Mouse (Mus musculus): ENCODE results near the gene Spen.

Gene Spen

DNA sequence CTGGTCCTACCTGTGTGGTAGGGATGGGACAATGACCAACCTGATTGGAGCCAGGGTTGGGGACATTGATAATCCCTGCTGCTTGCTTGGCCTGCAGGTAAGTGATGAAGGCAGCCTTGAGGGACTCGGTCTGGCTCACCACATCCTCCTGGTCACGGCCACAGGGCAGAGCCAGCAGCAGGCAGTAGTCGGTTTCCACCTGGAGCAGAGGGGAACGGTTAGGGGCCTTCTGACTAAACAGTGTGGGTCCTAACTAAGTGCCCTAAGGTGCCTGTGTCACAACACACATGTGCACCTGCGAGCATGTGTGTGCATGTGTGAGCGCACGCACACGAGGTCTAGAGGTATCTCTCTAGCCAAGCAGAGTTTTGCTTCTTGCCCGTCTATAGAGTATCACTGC, 69.1 kb downstream of the Spen start:
- DNase-seq, result no peak

DNA sequence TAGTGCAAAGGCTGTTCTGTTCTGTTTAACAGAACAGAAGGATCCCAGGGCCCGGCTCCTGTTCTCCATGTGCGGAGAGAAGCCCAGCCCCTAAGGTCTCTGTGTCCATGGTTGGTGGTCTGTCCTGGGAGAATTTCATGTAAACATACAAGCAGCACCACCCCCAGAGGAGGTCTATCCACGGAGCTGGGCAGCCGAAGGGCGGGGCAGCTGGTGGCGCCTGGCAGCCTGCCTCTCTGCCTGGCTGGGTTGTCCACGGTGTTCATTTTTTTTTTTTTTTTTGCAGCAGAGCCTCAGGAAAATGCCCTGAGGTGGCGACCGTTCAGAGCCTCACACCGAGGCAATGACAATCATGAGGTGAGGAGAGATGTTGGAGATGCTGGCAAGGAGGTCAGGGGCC, 69.8 kb downstream of the Spen start:
- DNase-seq, result no peak

DNA sequence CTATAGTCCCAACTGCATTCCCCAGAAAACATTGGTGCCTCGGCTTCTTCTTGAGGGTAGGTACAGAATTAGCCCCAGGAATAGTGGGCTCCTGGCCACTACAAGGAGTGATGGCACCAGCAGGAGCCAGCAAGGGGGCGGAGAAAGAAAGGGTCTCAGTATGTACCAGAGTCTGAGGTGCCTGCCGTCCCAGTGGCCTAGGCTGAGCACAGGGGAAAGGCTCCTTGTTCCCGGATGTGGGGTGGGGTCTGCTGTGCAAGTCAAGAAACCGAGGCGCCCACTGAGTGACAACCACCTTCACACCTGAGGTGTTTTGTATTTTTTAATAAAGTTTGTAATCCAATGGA, 70.8 kb downstream of the Spen start:
- no peak for DNase-seq

DNA sequence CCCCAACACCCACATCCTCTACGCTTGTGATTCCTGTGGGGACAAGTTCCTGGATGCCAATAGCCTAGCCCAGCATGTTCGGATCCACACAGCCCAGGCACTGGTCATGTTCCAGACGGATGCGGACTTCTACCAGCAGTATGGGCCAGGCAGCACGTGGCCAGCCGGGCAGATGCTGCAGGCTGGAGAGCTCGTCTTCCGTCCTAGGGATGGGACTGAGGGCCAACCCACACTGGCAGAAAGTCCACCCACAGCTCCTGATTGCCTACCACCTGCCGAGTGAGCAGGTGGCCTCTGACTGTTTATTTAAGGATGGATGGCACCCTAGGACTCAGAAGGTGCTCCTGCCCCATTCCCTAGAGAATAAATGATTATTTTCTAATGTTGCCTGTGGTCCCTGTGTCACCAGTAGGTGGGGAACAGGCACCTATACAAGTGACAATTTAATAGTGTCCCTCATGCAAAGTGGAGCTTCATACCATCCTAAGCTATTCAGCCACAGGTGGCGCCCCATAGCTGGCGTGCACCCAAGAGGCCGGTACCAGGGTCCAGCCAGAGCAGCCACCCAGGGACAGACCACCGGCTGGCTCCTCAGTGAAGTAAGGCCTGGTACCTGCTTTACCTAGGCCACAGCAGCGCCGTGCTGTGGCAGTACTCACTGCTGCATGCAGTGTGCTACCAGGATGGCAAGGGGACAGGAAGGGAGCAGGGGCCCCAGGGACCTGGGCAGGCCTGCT, 71.4 kb downstream of the Spen start:
- DNase-seq, result no peak

DNA sequence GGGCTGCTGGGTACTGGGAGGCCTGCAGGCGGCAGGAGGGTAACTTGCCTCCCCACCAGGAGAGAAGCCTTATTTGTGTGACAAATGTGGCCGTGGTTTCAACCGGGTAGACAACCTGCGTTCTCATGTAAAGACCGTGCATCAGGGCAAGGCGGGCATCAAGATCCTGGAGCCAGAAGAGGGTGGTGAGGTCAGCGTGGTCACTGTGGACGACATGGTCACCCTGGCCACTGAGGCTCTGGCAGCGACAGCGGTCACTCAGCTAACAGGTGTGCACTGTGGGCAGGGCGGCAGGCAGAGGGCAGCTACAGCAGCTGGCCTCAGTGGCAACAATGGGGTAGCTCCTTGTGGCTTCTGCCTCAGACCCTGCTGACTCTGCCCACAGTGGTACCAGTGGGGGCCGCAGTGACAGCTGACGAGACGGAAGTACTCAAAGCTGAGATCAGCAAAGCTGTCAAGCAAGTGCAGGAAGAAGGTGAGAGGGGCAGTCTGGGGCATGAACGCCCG, 72.1 kb downstream of the Spen start:
- no peak for DNase-seq

DNA sequence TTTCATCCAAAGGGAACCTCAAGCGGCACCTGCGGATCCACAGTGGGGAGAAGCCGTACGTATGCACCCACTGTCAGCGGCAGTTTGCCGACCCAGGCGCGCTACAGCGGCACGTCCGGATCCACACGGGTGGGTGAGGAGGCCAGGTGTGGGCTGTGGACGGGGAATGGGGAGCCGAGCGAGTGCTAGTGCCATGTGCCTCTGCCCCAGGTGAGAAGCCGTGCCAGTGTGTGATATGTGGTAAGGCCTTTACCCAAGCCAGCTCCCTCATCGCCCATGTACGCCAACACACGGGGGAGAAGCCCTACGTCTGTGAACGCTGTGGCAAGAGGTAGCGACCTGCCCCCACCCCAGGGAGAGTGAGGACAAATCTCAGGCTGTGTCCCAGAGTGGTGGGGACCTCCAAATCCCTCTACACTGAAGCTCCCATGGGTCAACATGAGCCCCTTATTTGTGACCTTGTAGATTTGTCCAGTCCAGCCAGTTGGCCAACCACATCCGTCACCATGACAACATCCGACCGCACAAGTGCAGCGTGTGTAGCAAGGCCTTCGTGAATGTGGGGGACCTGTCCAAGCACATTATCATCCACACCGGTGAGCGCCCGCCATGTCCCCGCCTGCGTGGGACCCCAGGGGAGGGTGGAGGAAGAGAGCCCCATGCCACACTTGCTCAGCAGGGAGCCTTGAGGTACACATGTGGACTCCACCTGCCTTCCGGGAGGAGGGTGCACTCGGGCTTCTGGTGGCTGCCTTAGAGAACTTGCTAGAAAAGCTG, 72.7 kb downstream of the Spen start:
- DNase-seq, result no peak

DNA sequence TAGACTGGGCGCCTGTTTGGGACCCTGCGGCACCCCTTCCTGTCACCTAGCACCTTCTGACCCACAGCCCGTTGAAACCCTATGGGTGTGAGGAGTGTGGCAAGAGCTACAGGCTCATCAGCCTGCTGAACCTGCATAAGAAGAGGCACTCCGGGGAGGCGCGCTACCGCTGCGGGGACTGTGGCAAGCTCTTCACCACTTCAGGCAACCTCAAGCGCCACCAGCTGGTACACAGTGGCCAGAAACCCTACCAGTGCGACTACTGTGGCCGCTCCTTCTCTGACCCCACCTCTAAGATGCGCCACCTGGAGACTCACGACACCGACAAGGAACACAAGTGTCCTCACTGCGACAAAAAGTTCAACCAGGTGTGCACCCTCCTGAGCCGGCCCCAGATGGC, 73.7 kb downstream of the Spen start:
- no peak for DNase-seq

DNA sequence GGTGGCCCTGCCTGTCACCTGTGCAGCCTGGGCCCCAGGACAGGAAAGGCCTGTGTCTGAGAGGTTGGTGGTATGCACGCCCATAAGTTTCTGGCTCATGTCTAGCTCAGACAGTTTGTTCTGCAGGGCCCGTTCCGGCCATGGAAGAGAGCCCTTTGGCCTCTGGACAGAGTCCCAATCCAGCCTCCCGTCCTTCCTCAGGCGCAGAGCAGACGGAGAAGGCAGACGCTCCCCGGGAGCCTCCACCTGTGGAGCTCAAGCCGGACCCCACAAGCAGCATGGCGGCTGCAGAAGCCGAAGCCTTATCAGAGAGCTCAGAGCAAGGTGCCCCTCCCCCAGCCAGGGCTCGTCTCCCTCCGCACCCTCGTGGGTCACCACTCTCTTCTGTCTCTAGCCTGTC, 74.9 kb downstream of the Spen start:
- DNase-seq, result peak; percentile 77

DNA sequence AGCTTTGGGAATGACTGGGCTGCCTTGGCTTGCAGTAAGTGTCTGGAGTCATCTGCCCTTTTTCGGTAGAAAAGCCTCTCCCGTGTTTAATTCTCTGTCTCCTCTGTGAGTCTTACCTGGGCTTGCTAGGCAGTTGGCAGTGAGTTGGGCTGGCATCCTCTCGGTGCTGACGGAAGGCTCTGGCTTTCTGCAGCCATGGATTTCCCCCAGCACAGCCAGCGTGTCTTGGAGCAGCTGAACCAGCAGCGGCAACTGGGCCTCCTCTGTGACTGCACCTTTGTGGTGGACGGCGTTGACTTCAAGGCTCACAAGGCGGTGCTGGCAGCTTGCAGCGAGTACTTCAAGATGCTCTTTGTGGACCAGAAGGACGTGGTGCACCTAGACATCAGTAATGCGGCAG, 76.8 kb downstream of the Spen start:
- DNase-seq, result no peak

DNA sequence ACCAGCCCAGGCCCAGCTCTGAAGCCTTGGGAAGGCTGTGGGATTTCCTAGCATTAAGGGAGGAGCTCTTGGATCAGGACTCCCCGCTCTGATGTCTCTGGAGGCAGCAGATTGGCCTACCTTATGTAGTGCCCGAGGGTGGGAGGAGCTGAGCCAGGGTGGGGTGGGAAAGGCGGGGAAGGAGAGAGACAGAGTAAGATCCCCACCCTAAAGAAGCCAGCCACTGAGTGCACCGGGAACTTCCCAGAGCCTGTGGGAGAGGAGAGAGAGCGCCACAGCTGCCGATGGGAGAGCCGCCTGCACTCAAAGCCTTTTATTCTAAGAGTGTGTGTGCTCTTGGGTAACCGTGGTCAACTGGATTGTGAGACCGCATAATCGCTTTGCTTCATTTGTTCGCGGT, 77.3 kb downstream of the Spen start:
- DNase-seq, result no peak

DNA sequence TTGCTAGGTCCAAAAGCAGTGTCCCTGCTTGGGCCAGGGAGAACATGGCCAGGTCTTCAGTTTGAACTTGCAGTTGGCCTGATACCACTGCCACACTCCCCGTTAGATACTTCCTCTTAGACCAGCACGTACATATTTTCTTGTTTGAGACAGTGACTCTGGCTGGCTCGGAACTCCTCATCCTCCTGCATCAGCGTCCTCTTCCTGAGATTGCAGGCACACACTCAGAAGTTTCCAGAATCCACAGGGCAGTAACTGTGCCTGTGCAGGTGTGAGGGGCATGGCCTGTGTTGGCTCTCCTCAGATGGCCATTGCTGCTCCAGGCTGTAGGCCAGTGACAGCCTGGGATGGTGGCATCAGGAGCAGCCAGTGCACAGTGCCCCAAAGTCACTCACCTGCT, 77.9 kb downstream of the Spen start:
- no peak for DNase-seq

DNA sequence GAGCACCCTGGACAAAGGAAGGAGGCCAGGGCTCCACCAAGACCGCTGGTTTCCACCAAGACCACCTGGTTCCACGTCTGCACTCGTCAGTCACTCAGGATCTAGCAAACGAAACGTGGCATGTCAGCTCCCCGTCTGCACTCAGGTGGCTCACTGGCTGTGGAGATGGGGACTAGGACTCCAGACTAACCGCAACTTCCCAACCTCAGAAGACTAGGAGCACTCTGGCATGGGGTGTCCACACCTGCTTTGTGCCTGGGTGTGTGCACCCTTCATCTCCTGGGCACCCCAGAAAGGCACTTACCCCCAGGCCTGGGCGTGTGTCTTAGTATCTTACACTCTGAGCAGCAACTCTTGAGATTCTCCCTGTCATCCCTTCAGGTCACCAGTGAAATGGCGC, 78.6 kb downstream of the Spen start:
- no peak for DNase-seq

DNA sequence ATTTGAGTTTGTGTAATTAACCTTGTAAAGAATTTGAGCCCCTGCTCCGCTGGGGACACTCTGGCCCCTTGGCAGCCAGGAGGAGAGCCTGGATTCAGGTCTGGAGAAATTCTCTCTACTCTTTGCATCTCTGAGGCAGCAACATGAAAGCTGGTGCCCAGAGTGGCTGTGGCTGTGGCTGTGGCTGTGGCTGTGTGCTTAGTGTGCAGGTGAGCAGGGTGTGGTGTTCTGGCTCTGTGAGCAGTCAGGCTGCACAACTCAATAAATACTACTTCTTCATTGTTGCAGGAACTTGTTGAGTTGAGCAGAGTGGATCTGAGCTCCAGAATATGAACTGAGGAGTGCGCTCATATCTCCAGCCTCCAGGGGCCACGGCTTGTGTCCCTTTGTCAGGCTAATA, 79.5 kb downstream of the Spen start:
- no peak for DNase-seq

DNA sequence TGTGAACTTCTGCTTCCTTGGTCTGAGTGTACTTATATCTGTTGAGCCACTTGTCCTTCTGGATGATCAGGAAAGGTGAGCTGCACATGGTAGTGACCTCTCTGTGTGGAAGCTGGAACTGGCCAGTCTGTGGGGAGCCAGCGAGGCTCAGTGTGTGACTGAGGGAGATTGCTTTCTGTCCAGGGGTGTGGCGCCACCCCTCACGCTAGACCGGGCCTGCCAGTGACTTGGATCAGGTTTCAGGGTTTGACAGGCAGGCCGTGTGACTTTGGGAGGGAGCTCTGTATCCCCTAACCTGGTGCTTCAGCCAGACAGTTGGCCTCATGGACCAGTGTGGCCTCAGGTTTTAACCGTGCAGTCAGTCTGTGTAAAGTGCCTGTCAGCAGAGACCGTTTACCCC, 80.2 kb downstream of the Spen start:
- DNase-seq, result peak; percentile 47

DNA sequence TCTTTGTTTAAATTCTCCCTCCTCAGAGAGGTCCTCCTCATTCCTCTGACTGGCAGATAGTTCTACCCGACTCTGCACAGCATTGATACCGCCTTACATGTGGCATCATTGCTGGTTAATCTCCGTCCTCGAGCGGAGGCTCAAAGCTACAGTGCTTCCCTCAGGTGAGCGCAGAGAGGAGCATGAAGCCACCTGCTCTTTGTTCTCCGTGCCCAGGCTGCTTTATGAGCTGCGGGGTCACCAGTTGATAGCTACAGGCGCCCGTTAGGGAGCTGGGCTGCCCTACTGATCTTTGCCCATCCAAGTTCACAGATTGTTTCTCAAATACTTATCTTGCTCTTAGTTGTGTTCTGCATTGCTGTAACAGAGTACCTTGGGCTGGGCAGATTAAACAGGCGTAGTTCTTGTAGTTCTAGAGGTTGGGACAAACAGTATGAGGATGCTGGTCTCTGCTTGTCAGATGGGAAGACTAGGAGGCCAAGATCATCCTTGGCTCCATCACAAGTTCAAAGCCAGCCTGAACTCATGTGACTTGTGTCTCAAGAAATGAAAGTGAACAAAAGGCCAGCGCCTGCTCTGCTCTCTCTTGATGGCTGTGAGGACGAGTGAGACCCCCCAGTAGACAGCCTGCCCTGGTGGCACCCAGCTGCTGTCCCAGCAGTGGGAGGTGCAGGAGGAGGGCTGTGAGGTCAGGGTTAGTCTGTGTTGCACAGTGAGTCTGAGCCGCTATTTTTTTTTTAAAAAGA, 82.0 kb downstream of the Spen start:
- no peak for DNase-seq

DNA sequence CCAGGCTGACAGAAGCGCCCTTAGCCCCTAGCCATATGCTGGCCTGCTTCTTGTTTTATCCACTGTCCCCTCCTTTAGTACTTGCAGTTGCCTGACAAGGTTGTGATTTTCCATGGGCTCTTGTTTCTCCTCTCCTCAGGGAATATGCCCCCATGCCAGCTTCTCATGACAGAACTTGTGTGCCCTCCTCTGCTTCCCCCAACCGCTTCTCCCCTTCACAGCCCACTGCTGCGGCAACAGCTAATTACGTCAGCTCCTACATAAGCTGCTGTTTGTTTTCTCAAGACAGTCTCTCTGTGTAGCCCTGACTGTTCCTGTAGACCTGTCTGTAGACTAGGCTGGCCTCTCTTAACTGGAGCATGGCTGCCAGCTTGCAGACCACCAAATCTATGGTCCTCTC, 82.9 kb downstream of the Spen start:
- no peak for DNase-seq

DNA sequence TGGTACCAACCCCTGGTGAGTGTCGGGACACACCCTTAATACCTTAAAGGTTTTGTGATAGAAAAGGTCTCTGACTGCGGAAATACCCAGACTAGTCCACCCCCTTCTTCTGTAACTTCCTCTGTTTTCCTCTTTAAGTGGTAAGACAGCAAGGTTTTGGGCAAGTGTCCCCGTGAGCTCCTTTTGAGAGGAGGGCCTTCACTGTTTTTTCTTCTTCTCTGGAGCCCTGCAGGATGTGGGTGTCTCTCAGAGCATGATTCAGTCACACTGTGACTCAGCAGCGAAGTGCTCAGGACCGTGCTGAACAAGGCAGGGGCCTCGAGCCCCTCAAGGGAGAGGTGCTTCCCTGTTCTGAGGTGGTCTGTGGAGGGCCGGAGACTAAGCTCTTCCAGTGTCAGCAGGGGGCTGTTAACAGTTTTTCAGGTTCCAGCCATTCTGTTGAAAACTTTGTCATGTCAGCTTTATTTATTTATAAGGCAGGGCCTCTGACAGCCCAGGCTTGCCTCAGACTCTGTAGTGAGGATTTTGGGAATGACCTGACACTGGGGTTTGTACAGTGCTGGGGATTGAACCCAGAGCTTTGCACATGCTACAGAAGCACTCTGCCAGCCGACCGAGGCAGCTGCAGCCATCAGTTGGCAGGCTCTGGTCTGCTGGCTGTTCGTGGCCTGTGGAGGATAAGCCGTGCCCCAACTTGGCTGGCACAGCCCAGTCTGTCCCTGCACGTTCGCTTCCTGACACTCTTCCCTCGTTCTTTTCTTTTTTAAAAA, 83.6 kb downstream of the Spen start:
- no peak for DNase-seq

DNA sequence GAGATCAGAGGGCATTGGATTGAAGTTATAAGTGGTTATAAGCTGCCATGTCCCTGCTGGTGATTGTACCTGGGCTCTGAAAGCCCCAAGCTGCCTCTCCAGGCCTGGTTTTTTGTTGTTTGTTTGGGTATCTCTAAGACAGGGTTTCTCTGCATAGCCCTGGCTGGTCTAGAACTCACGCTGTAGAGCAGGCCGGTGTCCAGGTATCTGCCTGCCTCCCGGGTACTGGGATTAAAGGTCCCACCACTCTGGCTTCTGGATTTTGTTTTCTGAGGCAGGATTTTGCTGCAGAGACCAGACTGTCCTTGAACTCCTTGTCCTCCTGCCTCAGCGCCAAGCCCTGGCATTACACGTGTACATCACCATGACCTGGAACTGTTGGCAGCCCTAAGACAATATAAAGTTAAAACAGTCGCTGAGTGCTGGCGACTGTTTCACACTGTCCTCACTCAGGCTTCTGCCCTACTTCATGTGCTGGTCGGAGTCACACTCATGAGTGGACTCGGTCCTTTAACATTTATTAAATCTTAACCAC, 86.4 kb downstream of the Spen start:
- peak; percentile 43 for DNase-seq

DNA sequence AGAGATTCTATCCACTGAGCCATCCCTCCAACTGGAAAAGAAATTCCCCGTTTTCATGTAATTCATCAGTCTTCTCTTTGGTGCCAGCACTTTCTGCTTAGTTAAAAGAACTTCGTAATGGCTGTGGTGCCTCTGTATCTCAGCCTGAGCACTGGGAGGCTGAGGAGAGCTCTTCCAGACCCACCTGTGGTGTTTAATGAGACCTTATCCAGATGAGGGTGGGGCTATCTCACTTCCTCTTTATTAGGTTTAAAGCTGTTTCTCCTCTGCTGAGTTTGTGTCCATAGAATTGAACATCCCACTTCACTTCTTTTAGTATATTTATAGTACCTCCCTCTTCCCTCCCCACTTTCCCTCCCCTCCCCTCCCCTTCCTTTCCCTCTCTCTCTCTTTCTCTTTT, 87.1 kb downstream of the Spen start:
- DNase-seq, result no peak

DNA sequence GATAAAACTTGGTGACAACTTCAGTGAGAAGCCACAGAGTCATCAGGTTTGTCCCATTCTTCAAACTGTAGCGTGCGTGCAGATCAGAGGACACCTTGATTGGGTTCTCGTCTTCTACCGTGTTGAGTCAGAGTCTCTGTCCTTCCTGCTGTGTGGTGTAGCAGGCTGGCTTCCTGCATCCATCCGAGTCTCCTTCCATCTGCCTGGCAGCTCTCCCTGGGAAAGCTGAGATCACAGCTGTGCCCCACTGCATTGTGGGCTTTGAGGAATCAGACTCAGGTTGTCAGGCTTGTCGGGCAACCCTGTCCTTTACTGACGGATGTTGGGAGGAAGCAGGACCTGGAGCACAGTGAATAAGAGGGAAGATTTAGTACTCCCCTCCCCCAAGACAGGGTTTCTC, 92.2 kb downstream of the Spen start:
- no peak for DNase-seq

DNA sequence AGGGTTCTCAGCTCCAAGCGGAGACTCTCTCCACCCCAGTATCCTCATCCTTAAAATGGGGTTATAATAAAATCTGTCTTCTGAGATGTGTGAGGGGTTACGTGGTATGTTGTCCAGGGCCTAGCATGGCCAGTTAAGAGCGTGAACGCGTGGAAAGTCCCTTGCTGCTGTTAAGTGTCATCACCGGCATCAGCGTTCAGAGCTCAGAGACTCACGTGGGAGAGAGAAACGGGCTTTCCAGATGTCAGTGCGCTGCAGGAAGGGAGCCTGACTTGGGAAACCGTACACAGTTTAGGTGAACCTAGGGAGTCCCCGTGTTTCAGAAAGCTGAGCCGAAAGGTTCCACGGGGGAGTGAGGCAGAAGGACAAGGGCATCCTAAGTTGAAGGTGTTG, 93.1 kb downstream of the Spen start:
- DNase-seq, result no peak

DNA sequence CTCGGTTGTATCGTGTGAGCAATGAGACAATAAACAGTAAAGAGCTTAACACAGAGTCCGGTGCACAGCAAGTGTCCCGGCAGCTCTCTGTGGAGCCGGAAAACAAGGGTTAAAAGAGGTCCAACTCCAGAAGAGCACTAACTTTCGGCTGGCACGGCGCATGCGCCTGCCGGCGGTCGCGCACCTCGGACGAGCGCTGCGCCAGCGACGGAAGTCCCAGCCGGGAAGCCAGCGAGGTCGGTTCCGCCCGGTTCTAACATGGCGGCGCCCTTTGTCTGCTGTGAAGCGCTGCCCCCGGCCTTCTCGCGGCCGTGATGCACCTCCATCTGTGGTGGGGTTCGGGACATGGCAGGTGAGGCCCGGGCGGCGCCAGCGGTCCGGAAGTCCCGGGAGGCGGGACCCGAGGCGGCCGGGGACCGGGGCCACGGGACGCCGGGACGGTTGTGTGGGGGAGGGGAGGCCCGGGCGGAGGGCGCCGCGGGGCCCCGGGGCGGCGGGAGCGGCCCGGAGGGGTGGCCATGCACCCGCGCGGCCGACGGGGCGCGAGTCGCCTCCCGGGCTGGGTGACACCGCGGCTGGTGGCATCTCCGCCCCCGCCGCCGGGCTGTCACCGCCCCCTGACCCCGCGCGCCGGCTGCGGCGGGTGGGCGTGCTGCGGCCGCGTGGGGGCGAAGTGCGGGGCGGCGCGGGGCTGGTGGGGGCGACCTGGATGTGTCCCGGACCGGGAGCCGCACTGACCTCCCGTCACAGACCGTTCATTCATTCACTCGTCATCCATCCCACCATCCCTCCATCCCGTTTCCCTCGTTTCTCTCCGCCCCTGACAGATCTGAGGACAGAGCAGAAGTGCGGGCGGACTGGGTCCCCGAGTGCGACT, 93.7 kb downstream of the Spen start, which contains the start of gene Zbtb17:
TSS of gene Zbtb17 (plus strand) at position 204 of the 877 bp plus-strand sequence.
- DNase-seq, result peak; percentile 87

All from kidney, adult 9 months (tissue).